Mouse (Mus musculus) regulatory T cell (primary cell): ENCODE results near the gene Gpnmb.

Source experiments
- in situ Hi-C: fragments of 300-600 bp; cut with MboI, MseI; formaldehyde crosslinking; loops from one replicate; pipeline ENCODE4 v1.15.1; 2025; ENCODE audit warnings: high pct_unique_total_duplicates

Gene Gpnmb

DNA sequence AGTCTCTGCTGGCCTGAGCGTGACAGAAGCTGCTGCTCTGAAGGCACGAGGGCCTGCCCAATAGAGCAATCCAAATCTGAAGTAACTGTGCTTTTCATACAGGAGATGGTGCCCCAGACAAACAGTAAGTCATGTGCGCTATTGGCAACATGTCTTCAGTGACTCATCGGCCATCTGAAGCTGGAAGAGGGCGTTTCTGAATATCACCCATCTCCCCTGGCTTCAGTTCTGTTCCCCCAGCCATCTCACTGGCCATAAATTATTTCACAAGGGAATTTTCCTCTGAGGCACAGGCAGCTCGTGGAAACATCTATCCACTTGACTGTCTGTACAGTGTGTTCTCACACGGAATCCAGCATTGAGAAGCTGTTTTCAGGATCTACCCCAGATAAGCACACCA lies 60.1 kb downstream of the Gpnmb start:
- in situ Hi-C loops = no loop called here

DNA sequence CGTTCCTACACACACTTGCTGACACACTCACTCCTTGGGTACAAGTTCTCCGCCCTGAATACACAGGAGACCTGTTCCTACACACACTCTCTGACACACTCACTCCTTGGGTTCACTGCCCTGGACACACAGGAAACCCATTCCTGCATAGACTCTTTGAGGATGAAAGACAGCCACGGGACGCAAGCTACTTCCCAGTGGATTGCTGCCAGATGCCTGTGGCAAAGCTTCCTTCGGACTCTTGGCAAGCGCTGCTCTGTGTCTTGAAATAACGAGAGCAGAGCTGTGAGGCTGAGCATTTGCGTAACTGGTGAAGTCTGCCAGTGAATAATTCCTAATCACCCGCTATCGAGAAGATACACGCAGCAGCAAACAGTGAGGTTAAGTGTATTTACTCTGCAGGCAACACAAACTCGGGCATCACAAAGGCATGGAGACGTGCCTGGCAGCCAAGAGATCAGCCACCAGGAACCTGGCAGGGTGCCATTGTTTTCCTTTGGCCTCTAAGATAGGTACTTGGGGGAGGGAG lies 60.7 kb downstream of the Gpnmb start:
- in situ Hi-C loops = no loop called here

DNA sequence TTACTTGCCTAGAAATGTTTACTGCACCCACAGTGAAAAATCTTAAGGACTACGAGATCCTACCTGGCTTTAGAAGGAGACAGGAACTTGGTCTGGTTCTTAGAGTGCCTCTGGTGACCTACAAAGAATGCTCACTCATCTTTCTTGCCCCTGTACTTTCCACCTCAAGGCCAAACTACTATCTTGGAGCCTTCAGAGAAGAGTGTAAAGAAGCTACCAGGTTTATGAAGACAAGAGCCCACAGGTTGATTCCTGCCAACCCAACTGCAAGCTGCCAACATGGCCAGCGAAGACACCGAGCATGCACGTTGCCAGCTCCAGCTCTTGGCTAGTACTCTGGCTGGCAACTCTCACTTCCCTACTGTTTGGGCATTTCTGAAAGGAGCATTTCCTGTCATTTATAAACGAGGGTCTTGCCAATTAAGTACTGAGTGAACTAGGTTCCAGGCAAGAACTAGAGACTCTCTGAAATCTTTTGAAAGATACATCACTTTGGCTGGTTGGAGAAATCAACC lies 61.3 kb downstream of the Gpnmb start:
- in situ Hi-C loops = no loop called here

GRCm38 (mm10) chr6:49099086-49099485 lies 62.7 kb downstream of the Gpnmb start:
- in situ Hi-C loops = no loop called here

- in situ Hi-C loops = no loop called here
Measured at GRCm38 (mm10) chr6:49106746-49107500, 70.6 kb downstream of the Gpnmb start.

GRCm38 (mm10) chr6:49109196-49109595 lies 72.8 kb downstream of the Gpnmb start:
- in situ Hi-C loops = no loop called here

GRCm38 (mm10) chr6:49113895-49114294 lies 77.5 kb downstream of the Gpnmb start:
- in situ Hi-C loops = no loop called here

DNA sequence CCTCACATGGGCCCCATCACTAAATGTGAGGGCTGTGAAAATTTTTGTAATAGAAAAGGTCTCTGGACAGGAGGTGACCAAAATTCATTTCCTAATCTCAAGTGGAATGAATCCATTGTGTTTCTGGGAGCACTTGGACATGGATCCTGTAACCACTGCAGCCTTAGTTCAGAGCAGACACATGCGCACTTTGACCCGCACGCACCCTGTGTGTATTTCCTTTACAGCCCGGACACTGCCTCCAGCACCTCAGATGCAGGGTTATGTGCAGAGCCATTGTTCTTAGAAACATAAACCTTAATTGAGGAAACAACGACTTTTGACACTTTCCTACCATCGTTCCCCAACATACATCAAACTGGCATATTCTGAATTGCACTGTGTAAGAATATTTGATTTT lies 78.1 kb downstream of the Gpnmb start:
- in situ Hi-C loops = no loop called here

GRCm38 (mm10) chr6:49115550-49115949 lies 79.2 kb downstream of the Gpnmb start:
- in situ Hi-C loops = no loop called here

DNA sequence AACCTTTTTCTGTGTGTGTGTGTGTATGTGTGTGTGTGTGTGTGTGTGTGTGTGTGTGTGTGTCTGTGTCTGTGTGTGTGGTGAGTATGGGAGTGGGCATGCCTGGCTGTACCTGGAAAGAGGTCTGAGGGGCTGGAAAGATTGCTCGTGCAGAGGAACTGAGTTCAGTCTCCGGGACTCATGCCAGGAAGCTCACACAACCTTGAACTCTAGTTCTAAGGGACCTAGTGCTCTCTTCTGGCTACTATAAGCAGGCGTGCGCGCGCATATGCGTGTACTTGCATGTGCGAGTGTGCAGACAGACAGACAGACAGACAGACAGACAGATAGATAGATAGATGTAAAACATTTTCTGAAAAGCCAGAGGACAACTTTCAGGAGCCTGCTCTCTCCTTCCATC lies 79.9 kb downstream of the Gpnmb start:
- in situ Hi-C loops = no loop called here

DNA sequence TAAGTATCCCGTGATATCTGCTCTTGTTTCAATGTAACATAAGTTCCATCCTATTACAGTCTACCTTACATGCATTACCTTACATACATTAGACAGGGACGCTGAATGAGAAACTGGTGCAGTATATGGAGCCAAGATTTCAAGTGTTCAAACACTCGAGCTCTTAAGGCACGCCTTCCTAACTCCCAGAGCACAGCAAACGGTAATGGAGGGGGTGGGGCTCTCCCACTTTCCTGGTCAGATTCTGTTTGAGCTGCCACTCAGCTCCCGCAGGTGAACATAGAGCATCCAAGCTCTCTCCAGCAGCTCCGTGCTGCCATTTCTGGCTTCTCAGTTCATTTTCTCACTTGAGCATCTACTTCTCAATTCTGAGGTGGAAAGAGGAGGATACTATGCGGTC lies 82.1 kb downstream of the Gpnmb start:
- in situ Hi-C loops = no loop called here

DNA sequence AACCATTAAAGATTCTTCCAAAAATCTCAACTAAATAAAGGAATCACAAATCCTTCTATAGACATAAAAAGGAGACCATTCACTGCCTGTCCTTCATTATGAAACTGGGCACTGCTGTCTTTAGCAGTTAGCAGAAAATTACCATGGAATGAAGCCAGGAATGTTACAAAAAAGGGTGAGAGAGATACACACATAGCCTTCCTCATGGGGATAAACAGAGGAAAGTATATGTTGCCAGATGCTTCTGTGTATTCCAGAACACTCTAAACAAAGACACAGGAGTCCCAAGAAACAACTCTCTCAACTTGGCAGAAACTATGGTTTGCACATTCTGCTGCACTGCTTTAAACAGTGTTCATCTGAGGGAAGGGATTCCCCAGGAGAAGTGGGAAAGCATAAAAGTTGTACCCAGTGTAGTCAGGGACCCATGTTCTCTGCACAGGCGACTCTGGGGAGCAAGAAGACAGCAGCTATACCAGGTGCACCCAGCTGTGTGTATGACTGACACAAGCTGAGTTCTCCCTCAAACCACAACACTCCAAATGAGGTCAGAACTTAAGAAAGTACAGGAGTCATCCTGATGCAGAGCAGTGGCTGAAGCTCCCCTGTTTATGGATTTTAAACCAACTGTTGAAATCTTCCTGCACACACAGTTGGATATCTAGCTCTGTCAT lies 83.3 kb downstream of the Gpnmb start:
- in situ Hi-C loops = no loop called here

- in situ Hi-C loops = no loop called here
Measured at GRCm38 (mm10) chr6:49120370-49120769, 84.0 kb downstream of the Gpnmb start.
